Mouse (Mus musculus): ENCODE measurements at regions not wholly inside any gene's neighbourhood (a gene's known extent, or its start where the extent isn't known, plus 50 kb on each side); places are given as distances from the start of the nearest gene placed in this dataset.

DNA sequence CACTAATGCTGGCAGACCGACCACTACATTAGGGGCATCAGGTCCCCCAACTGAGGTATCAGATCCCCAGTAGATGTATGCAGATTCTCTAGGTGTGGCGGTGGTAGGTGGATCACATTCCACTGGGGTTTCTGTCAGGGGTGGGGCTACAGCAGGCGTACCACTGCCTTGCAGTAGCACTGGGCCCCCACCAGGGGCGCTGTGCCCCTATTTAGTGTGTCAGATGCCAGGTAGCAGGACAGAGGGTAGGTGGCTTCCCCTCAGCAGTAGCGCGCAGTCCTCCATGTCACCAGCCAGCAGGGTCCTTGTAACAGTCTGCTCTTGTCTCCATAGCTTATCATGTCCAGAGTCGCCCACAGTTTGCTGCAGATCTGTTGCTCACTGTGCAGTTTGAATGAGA is 169.9 kb upstream of the Kcnab2 start:
- peaks cover 13% of the 10 kb centered on the region; the same call in 1 of the 2 replicates for H3K4me1 ChIP-seq (replicated peaks; ENCODE audit: control insufficient read depth, insufficient read depth, low read length)
- H3K36me3 ChIP-seq (replicated peaks; ENCODE audit: control insufficient read depth, insufficient read depth), result no peaks in the 10 kb centered on the region
- ATAC-seq (ENCODE audit: low FRiP score) (no peak), DNase-seq (ENCODE audit: low spot score) (no peak)
- H3K27ac ChIP-seq, result no peak overlapping the region
- no peak overlapping the region for H3K4me3 ChIP-seq (replicated peaks; ENCODE audit: low read length)
- no peaks in the 10 kb centered on the region for H3K9me3 ChIP-seq (ENCODE audit: control insufficient read depth, low read length)
- no peak overlapping the region for H3K4me2 ChIP-seq (replicated peaks)
- H3K27me3 ChIP-seq (ENCODE audit: control insufficient read depth, insufficient read depth, low read length), result no peaks in the 10 kb centered on the region
- 60% methylated on average over 7 of the region's 7 CpGs for WGBS
- no peak overlapping the region for H3K9ac ChIP-seq

DNA sequence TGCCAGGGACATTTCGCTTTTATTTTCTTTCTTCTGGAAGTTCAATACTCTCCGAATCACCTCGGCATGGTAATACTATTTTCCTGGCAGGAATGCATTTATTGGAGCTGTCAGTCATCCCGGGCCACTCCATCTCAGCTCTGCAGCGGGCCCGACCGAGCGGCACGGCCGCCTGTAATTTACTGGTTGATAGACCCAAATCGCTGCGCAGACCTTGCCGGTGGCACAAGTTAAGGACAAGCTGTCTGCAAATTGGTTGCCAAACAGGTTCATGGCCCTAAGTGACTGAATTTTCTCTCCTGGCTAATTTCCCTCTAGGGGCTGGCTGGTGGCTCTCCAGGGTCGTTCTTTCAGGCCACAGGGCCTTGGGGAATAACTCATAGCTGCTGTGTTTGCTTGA is 169.4 kb upstream of the Kcnab2 start:
- Histone ChIP-seq H3K4me2 (replicated peaks) (no peak overlapping the region), H3K27ac (0 out of 2 replicates have a peak overlapping the region, but pooled peaks have one; percentile 24), H3K4me1 (replicated peaks; ENCODE audit: control insufficient read depth, insufficient read depth, low read length) (peaks cover 13% of the 10 kb centered on the region; the same call in 1 of the 2 replicates), H3K9ac (no peak overlapping the region), H3K9me3 (ENCODE audit: control insufficient read depth, low read length) (no peaks in the 10 kb centered on the region), H3K36me3 (replicated peaks; ENCODE audit: control insufficient read depth, insufficient read depth) (no peaks in the 10 kb centered on the region), H3K4me3 (replicated peaks; ENCODE audit: low read length) (no peak overlapping the region), H3K27me3 (ENCODE audit: control insufficient read depth, insufficient read depth, low read length) (no peaks in the 10 kb centered on the region)
- DNase-seq (ENCODE audit: low spot score), result no peak
- no peak for ATAC-seq (ENCODE audit: low FRiP score)
- WGBS, result 52% methylated on average over 14 of the region's 14 CpGs

DNA sequence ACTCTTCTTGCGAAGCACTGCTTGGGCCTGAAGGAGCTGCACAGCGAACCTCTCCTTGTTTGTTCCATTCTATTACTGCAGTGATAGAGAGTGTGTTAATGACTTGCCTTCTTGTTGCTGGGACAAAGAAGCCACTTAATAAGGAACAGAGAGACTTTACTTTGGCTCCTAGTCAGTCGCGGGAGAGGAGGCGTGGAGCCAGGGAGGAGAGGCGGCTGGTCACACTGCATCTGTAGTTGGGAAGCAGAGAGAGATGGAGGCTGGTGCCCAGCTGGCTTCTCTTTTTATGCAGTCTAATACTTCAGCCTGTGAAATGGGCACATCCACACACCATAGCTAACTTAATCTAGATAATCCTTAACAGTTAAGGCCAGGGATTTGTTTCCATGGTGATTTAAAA is 159.4 kb upstream of the Kcnab2 start:
- Histone ChIP-seq H3K4me2 (replicated peaks) (no peak overlapping the region), H3K27ac (no peak overlapping the region), H3K4me1 (replicated peaks; ENCODE audit: control insufficient read depth, insufficient read depth, low read length) (peaks cover 16% of the 10 kb centered on the region), H3K9ac (no peak overlapping the region), H3K4me3 (replicated peaks; ENCODE audit: low read length) (no peak overlapping the region), H3K9me3 (ENCODE audit: control insufficient read depth, low read length) (no peaks in the 10 kb centered on the region), H3K36me3 (replicated peaks; ENCODE audit: control insufficient read depth, insufficient read depth) (no peaks in the 10 kb centered on the region), H3K27me3 (ENCODE audit: control insufficient read depth, insufficient read depth, low read length) (0 out of 2 replicates have a peak, but pooled peaks cover 3% of the 10 kb centered on the region)
- ATAC-seq (ENCODE audit: low FRiP score) (no peak), DNase-seq (ENCODE audit: low spot score) (no peak)
- 39% methylated on average over 6 of the region's 6 CpGs for WGBS

DNA sequence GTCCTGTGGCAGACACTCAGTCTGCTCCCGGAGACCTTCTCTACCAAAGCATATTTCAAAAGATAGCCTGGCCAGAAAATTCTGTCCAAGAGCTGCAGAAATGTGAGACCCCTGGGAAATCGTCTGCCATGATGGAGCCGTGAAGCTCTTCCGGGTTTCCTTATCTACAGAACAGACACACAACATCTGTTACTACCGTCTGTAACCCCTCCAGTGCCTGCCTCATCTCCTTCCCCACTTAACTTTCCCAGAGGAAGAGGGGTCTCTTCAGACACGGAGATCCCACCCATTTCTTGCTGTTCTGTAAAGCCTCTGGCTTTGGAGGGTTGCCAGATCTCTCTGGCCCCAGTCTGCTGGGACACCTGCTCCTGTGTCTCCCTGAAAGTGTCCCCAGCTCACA is 156.2 kb upstream of the Kcnab2 start:
- DNase-seq (ENCODE audit: low spot score) (no peak), ATAC-seq (ENCODE audit: low FRiP score) (no peak)
- Histone ChIP-seq H3K4me2 (replicated peaks) (no peak overlapping the region), H3K9me3 (ENCODE audit: control insufficient read depth, low read length) (no peaks in the 10 kb centered on the region), H3K36me3 (replicated peaks; ENCODE audit: control insufficient read depth, insufficient read depth) (no peaks in the 10 kb centered on the region), H3K4me1 (replicated peaks; ENCODE audit: control insufficient read depth, insufficient read depth, low read length) (peaks cover 10% of the 10 kb centered on the region), H3K4me3 (replicated peaks; ENCODE audit: low read length) (no peak overlapping the region), H3K27me3 (ENCODE audit: control insufficient read depth, insufficient read depth, low read length) (0 out of 2 replicates have a peak, but pooled peaks cover 3% of the 10 kb centered on the region), H3K9ac (no peak overlapping the region), H3K27ac (no peak overlapping the region)
- WGBS, result 42% methylated on average over 6 of the region's 6 CpGs

DNA sequence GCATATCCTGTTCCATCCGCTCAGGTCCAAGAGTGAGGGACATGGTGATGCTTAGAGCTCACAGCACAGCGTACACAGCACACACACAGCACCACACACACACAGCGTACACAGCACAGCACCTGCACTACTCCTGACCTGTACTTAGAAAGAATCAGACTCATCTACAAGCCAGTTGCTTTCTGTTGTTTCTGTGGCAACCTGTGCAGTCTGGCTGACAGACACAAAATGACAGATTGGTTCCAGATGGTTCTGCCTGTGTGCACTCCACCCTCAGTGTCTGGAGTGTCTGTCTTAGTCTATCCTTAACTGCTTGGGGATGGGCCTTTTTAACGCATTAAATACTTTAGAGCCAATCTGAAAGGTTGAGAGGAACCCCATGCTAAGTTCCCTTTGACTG is 150.4 kb upstream of the Kcnab2 start:
- no peak for ATAC-seq (ENCODE audit: low FRiP score)
- DNase-seq (ENCODE audit: low spot score), result no peak
- Histone ChIP-seq H3K27me3 (ENCODE audit: control insufficient read depth, insufficient read depth, low read length) (no peaks in the 10 kb centered on the region), H3K4me3 (replicated peaks; ENCODE audit: low read length) (no peak overlapping the region), H3K27ac (no peak overlapping the region), H3K9me3 (ENCODE audit: control insufficient read depth, low read length) (no peaks in the 10 kb centered on the region), H3K9ac (no peak overlapping the region), H3K4me1 (replicated peaks; ENCODE audit: control insufficient read depth, insufficient read depth, low read length) (peaks cover 29% of the 10 kb centered on the region), H3K36me3 (replicated peaks; ENCODE audit: control insufficient read depth, insufficient read depth) (no peaks in the 10 kb centered on the region), H3K4me2 (replicated peaks) (no peak overlapping the region)
- WGBS, result 82% methylated on average over 4 of the region's 4 CpGs

DNA sequence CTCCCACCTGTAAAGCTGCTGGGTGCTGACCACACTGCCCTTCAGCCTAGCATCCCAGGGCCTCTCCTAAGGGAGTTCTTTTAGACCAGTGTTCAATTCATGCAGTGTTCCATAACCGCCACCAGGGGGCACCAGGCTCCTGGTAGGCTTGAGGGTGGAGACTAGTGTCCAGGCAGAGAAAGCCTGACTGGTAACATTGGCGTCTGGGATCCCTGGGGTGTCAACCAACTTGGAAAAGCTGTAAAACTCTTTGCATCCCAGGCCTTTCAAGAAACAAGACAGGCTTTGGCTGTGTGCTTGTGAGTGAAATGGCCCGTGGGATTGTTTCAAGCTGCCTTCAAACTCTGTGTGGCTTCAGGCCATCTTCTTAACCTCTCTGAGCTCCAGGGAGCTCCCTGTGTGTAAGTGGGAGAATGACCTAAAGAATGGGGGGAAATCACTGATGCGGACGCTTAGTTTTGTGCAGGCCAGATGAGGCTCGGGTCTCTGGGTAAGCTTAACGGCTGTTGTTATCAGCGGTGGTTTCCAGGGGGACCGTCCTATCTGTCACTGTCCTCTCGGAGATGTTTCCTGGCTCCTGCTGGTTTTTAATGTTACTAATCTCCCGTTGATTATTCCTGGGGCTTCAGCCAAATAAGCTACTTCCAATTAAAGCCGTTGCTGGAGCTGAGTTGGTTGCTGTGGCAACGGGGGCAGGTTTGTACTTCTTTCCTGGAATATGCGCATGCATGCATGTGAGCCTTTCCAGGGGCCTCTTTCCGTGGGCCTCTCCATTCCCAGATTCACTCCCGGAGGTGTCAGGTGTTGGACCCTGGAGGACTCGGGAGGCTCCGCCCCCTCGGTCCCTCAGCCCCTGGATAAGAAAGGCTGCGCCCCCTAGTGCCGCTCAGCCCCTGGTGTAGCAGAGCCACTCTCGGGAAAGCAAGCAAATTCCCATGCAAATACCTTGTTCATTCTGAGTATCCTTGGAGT is 147.6 kb upstream of the Kcnab2 start:
- Histone ChIP-seq H3K27ac (peak overlapping the region; percentile 75), H3K9me3 (ENCODE audit: control insufficient read depth, low read length) (no peaks in the 10 kb centered on the region), H3K4me2 (replicated peaks) (peak overlapping the region; percentile 33), H3K27me3 (ENCODE audit: control insufficient read depth, insufficient read depth, low read length) (no peaks in the 10 kb centered on the region), H3K9ac (no peak overlapping the region), H3K4me3 (replicated peaks; ENCODE audit: low read length) (no peak overlapping the region), H3K36me3 (replicated peaks; ENCODE audit: control insufficient read depth, insufficient read depth) (no peaks in the 10 kb centered on the region), H3K4me1 (replicated peaks; ENCODE audit: control insufficient read depth, insufficient read depth, low read length) (peaks cover 35% of the 10 kb centered on the region)
- 3% methylated on average over 22 of the region's 22 CpGs for WGBS
- ATAC-seq (ENCODE audit: low FRiP score), result peak; percentile 81
- peak; percentile 85 for DNase-seq (ENCODE audit: low spot score)

DNA sequence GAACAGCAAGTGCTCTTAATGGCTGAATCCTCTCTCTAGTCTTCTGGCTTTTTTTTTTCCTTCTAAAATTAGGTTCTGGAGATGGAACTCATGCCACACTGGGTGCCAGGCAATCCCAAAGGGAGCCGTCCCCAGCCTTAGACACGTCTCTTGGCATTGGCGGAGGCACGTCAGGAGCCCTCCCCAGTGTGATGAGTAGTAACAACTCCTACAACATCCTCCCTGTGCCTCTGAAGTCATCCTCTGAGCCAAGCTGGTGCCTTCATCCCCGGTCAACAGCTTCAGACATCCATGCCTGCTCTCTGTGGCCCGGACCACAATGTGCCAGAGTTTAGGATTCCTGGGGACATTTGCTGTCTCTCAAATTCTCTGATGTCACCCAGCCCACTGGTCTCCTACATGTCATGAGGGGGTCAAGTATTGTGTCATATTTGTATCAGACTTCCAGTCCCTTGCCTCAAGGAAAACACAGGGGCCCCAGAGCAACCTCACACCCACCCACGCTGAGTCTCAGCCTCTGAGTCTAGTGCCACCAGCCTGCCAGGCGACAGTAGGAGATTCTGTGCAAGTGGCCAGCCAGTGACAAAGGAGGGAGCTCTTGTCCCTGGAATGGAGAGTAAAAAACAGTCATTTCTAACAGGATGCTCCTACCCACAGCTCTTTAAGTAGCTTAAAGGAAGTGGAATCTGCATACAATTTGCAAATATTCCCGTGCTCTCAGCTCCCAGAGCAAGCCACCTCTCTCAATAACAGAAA is 144.5 kb upstream of the Kcnab2 start:
- Histone ChIP-seq H3K36me3 (replicated peaks; ENCODE audit: control insufficient read depth, insufficient read depth) (no peaks in the 10 kb centered on the region), H3K4me2 (replicated peaks) (peak overlapping the region; percentile 23; the same call in 1 of the 2 replicates), H3K4me3 (replicated peaks; ENCODE audit: low read length) (no peak overlapping the region), H3K27ac (peak overlapping the region; percentile 30; the same call in 1 of the 2 replicates), H3K9me3 (ENCODE audit: control insufficient read depth, low read length) (no peaks in the 10 kb centered on the region), H3K9ac (no peak overlapping the region), H3K27me3 (ENCODE audit: control insufficient read depth, insufficient read depth, low read length) (no peaks in the 10 kb centered on the region), H3K4me1 (replicated peaks; ENCODE audit: control insufficient read depth, insufficient read depth, low read length) (peaks cover 35% of the 10 kb centered on the region)
- peak; percentile 54 for DNase-seq (ENCODE audit: low spot score)
- WGBS, result 64% methylated on average over 9 of the region's 9 CpGs
- 0 out of 2 replicates have a peak, but pooled peaks have one; percentile 31 for ATAC-seq (ENCODE audit: low FRiP score)

DNA sequence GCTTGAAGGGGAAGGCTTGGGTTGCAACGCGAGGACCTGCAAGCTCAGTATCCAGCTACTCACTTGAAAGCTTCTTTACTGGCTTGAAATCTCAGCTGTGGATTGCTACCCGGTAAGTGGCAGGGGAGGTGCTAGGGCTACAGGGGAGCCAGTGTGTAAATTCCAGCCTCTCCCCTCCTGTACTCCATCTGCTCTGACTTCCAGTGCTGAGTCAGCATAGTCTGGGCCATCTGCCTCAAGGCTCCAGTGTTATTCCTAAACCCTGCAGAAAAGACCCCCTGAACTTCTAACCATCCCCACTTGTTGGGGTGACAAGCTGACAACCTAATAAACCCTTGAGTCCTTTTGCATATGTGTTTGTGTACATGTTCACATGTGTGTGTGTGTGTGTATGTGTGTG is 140.0 kb upstream of the Kcnab2 start:
- H3K9me3 ChIP-seq (ENCODE audit: control insufficient read depth, low read length), result no peaks in the 10 kb centered on the region

DNA sequence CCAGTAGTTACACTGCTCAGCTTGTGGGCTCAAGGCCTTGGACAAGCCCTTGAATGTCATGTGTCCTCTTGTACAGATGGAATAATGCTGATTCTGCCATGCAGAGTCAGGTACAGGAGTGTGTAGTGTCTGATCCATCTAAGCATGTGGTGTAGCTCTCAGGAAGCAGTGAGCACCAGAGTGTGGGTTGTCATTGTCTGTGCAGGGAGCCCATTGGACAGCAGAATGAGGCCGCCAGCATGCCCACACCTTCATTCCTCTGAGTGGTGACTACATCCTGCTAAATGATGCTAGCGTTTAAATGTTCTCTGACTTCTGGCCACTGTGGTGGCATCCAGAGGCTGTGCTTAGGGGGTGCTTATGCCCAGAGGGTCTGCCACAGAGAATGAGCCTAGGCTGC is 137.5 kb upstream of the Kcnab2 start:
- H3K27me3 ChIP-seq (ENCODE audit: control insufficient read depth, insufficient read depth, low read length), result no peaks in the 10 kb centered on the region
- 92% methylated on average over 2 of the region's 2 CpGs for WGBS
- H3K4me1 ChIP-seq (replicated peaks; ENCODE audit: control insufficient read depth, insufficient read depth, low read length), result no peaks in the 10 kb centered on the region
- DNase-seq (ENCODE audit: low spot score), result no peak
- H3K9me3 ChIP-seq (ENCODE audit: control insufficient read depth, low read length), result no peaks in the 10 kb centered on the region
- H3K4me2 ChIP-seq (replicated peaks), result no peak overlapping the region
- H3K4me3 ChIP-seq (replicated peaks; ENCODE audit: low read length), result no peak overlapping the region
- ATAC-seq (ENCODE audit: low FRiP score), result no peak
- no peaks in the 10 kb centered on the region for H3K36me3 ChIP-seq (replicated peaks; ENCODE audit: control insufficient read depth, insufficient read depth)
- no peak overlapping the region for H3K9ac ChIP-seq
- no peak overlapping the region for H3K27ac ChIP-seq

More for the DNA sequence above, 140.0 kb upstream of the Kcnab2 start:
- H3K27me3 ChIP-seq (ENCODE audit: control insufficient read depth, insufficient read depth, low read length), result no peaks in the 10 kb centered on the region
- no peak overlapping the region for H3K4me2 ChIP-seq (replicated peaks)
- H3K4me1 ChIP-seq (replicated peaks; ENCODE audit: control insufficient read depth, insufficient read depth, low read length), result peaks cover 2% of the 10 kb centered on the region
- DNase-seq (ENCODE audit: low spot score), result no peak
- H3K36me3 ChIP-seq (replicated peaks; ENCODE audit: control insufficient read depth, insufficient read depth), result no peaks in the 10 kb centered on the region
- no peak overlapping the region for H3K27ac ChIP-seq
- ATAC-seq (ENCODE audit: low FRiP score), result no peak
- no peak overlapping the region for H3K4me3 ChIP-seq (replicated peaks; ENCODE audit: low read length)
- WGBS, result 60% methylated on average over 3 of the region's 3 CpGs
- H3K9ac ChIP-seq, result no peak overlapping the region

Data from hindbrain, embryonic 14.5 days (tissue).